Mouse (Mus musculus): ENCODE results near the gene Gm10912. TPM values are rescaled to one million over a fixed set of nuclear protein-coding genes. Genes with fewer than 3 reads are reported as not detected.
"Not testable (repeated sequence)": the region's sequence is repeated elsewhere in the genome, so short reads cannot be mapped to it uniquely, and the experiment has no call there.

The Gm10912 gene
- polyA plus RNA-seq, 1 experiment from 2014 or later: not detected

DNA sequence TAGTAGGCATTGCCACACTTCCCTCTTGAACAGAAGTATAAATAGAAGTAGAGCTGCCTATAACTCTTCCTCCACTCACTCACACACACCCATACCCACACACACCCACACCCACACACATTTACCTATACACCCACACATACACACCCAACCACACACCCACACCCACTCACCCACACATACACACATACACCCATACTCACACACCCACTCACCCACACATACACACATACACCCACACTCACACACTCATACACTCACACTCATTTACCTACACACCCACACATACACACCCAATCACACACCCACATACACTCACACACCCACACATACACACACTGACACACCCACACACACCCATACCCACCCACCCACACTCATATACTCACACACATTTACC is 16.8 kb downstream of the Gm10912 start:
- H3K27me3 ChIP-seq (ENCODE audit: low read depth, poor library complexity, severe bottlenecking): no peaks in the 10 kb centered on the region
- no peaks in the 10 kb centered on the region for H3K36me3 ChIP-seq
- DNase-seq (ENCODE audit: low spot score): no peak
- H3K27ac ChIP-seq: no peak overlapping the region
- no peak overlapping the region for H3K4me3 ChIP-seq
- H3K9me3 ChIP-seq (replicated peaks): no peaks in the 10 kb centered on the region
- no peaks in the 10 kb centered on the region for H3K4me1 ChIP-seq

DNA sequence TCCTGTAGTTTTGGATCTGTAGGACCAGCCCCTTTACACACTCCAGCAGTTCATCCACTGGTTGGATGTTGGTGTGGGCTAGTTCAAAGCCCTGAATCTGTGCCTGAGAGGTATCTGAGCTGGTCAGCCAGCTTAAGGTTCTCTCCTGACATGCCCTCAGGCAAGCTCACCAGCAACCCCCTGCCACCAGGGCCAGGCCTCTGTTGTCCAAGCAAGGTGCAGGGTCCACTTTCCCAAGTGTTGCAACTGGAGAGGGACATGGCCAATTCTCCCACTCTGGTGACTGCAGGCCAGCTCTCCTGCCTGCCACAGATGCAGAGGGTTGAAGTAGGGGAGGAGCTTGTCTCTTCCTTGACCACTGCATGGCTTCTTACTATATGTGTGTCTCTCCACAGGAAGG is 18.4 kb downstream of the Gm10912 start:
- H3K4me3 ChIP-seq; H3K4me1 ChIP-seq; H3K27me3 ChIP-seq (ENCODE audit: low read depth, poor library complexity, severe bottlenecking); H3K27ac ChIP-seq; DNase-seq (ENCODE audit: low spot score); H3K9me3 ChIP-seq (replicated peaks); H3K36me3 ChIP-seq: not testable (repeated sequence)

DNA sequence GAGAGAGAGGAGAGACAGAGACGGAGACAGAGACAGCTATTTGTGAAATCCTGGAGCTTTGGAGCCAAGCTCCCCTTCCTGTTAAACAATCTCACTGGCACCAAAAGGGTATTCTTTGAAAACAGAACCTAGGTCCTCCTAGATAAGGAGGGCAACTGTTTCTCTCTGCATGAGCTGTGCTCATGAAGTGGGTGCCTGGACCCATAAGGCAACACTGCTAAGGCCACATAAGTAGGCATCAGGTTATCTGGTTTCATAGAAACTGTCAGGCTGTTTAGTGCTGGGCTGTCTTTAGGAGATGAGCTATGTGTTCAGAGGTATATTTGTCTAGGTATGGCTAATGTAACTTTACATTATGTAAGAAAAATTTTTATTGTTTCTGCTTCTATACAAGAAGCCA is 21.9 kb downstream of the Gm10912 start:
- not testable (repeated sequence) for H3K4me1 ChIP-seq; H3K4me3 ChIP-seq; H3K27ac ChIP-seq; H3K36me3 ChIP-seq; DNase-seq (ENCODE audit: low spot score); H3K27me3 ChIP-seq (ENCODE audit: low read depth, poor library complexity, severe bottlenecking); H3K9me3 ChIP-seq (replicated peaks)
- WGBS: 85% methylated on average over 1 of the region's 1 CpGs

DNA sequence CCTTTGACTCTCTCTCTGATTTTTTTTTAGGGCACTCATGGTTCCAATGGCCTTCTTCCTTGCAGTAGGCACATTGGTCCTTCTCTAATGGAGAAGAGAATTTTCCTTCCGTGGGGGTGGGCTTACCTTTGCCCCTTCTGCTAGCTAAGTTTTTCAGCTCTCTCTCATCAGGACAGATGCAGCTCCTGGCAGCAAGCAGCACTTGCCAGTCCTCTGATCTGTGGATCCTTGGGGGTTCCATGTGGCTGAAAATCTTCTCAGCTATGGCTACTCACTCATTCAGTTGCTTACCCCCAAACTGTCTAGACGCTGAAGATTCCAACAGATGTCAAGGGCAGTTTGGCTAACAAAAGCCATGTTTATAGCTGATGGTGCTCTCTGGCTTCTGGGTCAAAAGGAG is 27.7 kb downstream of the Gm10912 start:
- Histone ChIP-seq H3K27ac (no peak overlapping the region), H3K4me1 (peaks cover 13% of the 10 kb centered on the region), H3K4me3 (no peak overlapping the region), H3K27me3 (ENCODE audit: low read depth, poor library complexity, severe bottlenecking) (no peaks in the 10 kb centered on the region), H3K36me3 (no peaks in the 10 kb centered on the region), H3K9me3 (replicated peaks) (no peaks in the 10 kb centered on the region)
- WGBS: 83% methylated on average over 2 of the region's 2 CpGs
- no peak for DNase-seq (ENCODE audit: low spot score)

DNA sequence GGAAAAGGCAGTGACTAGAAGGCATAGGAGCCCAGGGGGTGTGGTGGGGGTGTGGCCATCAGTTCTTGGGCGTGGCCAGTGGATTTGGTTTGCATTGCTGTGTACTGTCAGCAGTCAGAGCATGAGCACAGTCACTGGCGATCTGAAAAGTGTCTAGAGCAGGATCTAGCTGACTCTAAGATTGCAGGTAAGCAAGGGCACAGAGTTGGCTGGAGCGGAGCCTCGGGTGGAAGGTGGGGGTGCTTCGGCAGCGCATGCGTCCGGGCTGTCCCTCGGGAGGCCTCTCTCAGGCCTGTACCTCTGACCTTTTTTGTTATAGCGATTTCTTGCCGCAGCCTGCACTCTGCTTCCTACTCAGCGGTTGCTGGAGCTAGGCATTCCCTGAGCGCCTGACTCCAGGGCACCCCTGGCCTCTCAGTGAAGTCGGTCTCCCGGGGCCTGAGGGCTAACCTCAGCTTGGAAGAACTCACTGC is 30.2 kb downstream of the Gm10912 start, which contains the start of gene Cd59a:
TSS of gene Cd59a (plus strand) at position 61 of the 473 bp plus-strand sequence.
- H3K36me3 ChIP-seq: no peaks in the 10 kb centered on the region
- DNase-seq (ENCODE audit: low spot score): peak; percentile 81
- peak within 1 kb of the TSS; percentile 54 for H3K4me3 ChIP-seq
- H3K27ac ChIP-seq: peak within 1 kb of the TSS; percentile 81
- no peaks in the 10 kb centered on the region for H3K9me3 ChIP-seq (replicated peaks)
- 10% methylated on average over 15 of the region's 15 CpGs for WGBS
- no peaks in the 10 kb centered on the region for H3K27me3 ChIP-seq (ENCODE audit: low read depth, poor library complexity, severe bottlenecking)
- H3K4me1 ChIP-seq: peaks cover 13% of the 10 kb centered on the region

DNA sequence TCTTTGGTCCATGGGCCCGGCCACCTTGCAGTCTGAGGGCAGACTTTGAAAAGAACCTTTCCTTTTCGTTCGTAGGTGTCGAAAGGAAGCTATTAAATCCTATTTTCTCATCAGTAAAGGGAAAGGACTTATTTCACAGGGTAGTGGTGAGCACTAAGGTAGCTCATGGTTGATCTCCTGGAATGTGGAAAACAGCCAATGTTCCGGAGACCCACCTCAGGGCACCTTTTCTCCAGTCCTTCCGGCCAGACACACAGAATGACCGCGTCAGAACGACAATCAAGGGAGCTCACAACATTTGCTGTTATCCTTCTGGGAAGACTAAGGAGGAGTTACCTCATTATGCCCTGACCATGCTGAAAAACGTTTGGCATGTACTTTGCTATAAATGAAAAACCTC is 30.6 kb downstream of the Gm10912 start:
- 57% methylated on average over 10 of the region's 10 CpGs for WGBS
- H3K27me3 ChIP-seq (ENCODE audit: low read depth, poor library complexity, severe bottlenecking): no peaks in the 10 kb centered on the region
- H3K27ac ChIP-seq: peak overlapping the region; percentile 81
- no peak for DNase-seq (ENCODE audit: low spot score)
- no peaks in the 10 kb centered on the region for H3K36me3 ChIP-seq
- peak overlapping the region; percentile 54 for H3K4me3 ChIP-seq
- no peaks in the 10 kb centered on the region for H3K9me3 ChIP-seq (replicated peaks)
- peaks cover 13% of the 10 kb centered on the region for H3K4me1 ChIP-seq

DNA sequence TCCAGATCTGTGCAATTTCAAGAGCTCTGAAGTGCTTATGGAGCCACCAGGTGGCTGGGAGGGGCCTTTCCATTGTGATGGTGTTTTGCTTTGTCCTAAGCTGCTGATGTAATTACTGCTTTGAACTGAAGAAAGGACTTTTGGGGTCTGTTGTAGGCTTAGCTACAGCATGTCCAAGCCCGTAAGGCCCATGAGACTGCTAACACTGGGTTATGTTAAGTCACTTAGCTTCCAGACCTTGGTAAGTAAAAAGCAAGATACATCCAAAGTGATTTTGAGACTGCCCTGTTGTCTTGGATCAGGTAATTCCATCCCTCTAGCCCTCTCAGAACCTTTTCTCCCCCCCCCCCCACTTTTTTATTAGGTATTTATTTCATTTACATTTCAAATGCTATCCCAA is 31.2 kb downstream of the Gm10912 start:
- H3K27ac ChIP-seq; DNase-seq (ENCODE audit: low spot score); H3K36me3 ChIP-seq; H3K9me3 ChIP-seq (replicated peaks); H3K27me3 ChIP-seq (ENCODE audit: low read depth, poor library complexity, severe bottlenecking); H3K4me3 ChIP-seq: not testable (repeated sequence)
- peaks cover 13% of the 10 kb centered on the region for H3K4me1 ChIP-seq
- WGBS: 90% methylated on average over 1 of the region's 1 CpGs

DNA sequence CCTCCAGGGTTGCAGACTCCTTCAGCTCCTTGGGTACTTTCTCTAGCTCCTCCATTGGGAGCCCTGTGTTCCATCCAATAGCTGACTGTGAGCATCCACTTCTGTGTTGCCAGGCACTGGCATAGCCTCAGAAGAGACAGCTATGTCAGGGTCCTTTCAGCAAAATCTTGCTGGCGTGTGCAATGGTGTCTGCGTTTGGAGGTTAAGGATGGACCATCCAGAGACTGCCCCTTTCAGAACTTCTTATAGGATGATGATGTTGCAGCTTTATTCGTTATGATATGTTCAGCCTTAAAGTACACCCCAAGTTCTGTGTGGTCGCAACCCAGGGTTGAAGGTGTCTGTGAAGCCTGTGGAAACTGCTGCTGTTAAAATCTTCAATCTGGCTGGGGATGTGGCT is 31.8 kb downstream of the Gm10912 start:
- H3K4me1 ChIP-seq: peaks cover 13% of the 10 kb centered on the region
- not testable (repeated sequence) for H3K36me3 ChIP-seq; H3K27ac ChIP-seq; H3K27me3 ChIP-seq (ENCODE audit: low read depth, poor library complexity, severe bottlenecking); H3K4me3 ChIP-seq; H3K9me3 ChIP-seq (replicated peaks); DNase-seq (ENCODE audit: low spot score)
- 94% methylated on average over 4 of the region's 4 CpGs for WGBS

DNA sequence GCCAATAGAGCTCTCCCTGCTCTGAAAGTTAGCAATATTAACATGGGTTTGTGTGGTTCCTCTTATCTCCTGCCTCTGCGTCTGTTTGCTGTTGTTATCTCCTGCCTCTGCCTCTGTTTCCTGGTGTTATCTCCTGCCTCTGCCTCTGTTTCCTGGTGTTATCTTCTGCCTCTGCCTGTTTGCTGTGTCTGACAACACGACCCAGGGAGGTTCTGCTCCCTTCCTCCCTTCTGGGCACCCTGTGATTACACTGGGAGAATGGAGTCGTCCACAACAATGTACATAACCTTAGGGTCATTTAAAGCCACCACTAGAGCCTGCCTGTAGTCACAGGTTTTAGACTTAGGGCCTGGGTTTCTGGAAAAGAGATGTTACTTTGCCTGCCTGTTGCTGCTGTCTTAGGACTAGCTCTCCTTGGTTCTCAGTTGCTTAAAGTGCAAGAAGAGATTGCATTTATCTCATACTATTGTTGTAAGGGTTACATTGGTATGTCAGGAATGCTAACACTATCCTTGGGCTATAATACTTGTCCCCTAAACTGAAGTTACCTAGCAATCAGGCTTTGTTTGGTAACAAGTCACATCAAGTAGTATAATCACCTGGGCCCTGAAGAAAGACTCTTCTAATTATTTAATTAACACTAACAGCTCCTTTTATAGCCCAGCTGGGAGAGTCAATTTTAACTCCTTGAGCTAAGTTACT is 33.1 kb downstream of the Gm10912 start:
- WGBS: 39% methylated on average over 3 of the region's 3 CpGs
- no peaks in the 10 kb centered on the region for H3K36me3 ChIP-seq
- no peaks in the 10 kb centered on the region for H3K9me3 ChIP-seq (replicated peaks)
- DNase-seq (ENCODE audit: low spot score): no peak
- no peak overlapping the region for H3K4me3 ChIP-seq
- H3K27me3 ChIP-seq (ENCODE audit: low read depth, poor library complexity, severe bottlenecking): no peaks in the 10 kb centered on the region
- peaks cover 13% of the 10 kb centered on the region for H3K4me1 ChIP-seq
- H3K27ac ChIP-seq: no peak overlapping the region

DNA sequence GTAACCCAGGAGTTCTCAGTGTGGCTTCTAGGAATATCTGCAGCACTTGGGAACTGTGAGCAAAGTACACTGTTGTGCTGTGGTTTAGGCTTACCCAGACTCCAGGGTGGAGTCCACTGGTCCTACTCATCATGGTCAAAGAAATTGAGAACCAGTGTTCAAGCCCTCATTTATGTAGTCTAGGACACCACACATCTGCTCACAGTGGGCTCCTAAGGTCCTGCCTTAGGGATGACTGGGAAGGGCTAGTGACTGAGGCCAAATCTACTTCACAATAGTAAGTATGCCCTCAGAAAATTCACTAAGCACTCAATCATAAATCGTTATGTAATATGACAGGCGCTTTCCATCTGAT is 33.6 kb downstream of the Gm10912 start:
- Histone ChIP-seq H3K27me3 (ENCODE audit: low read depth, poor library complexity, severe bottlenecking) (no peaks in the 10 kb centered on the region), H3K27ac (no peak overlapping the region), H3K4me3 (no peak overlapping the region), H3K36me3 (no peaks in the 10 kb centered on the region), H3K4me1 (peaks cover 13% of the 10 kb centered on the region), H3K9me3 (replicated peaks) (no peaks in the 10 kb centered on the region)
- 92% methylated on average over 2 of the region's 2 CpGs for WGBS
- DNase-seq (ENCODE audit: low spot score): no peak

DNA sequence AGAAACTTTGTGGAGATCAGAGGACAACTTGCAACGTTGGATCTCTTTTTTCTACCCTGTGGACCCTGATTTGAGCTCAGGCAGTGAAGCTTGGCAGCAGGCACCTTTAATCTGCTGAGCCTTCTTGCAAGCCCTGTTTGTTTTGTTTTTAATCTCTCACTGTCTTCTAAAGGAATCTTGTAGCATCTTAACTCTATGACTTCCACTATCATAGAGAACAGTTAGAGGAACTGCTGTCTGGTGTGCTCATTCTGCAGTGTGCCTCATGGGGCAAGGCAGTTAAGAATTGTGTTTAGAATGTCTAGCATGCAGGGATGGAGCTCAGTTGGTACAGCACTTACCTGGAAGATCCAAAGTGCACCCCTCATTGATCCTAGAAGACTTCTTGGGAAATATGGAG is 34.3 kb downstream of the Gm10912 start:
- no peaks in the 10 kb centered on the region for H3K9me3 ChIP-seq (replicated peaks)
- WGBS: 62% methylated on average over 1 of the region's 1 CpGs
- peaks cover 13% of the 10 kb centered on the region for H3K4me1 ChIP-seq
- no peaks in the 10 kb centered on the region for H3K36me3 ChIP-seq
- DNase-seq (ENCODE audit: low spot score): no peak
- no peaks in the 10 kb centered on the region for H3K27me3 ChIP-seq (ENCODE audit: low read depth, poor library complexity, severe bottlenecking)
- H3K4me3 ChIP-seq: no peak overlapping the region
- no peak overlapping the region for H3K27ac ChIP-seq

DNA sequence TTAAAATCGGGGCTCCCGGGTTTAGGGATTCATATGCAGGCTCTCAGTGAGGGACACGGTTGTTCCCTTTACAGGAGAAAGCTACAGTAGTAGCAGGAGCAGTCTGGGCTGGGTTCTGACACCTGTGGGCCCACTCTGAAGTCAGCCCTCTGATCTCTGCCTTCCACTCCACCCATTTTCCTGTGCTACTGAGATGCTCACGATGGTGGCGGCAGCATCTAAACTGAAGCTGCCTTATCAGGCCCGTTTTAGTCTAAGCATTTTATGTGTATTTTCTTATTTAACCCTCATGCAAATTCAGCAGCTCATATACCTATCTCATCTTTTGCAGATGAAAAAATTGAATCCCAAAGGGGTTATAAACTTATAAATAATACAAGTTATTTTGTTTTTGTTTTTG is 39.2 kb downstream of the Gm10912 start:
- Histone ChIP-seq H3K4me3 (no peak overlapping the region), H3K9me3 (replicated peaks) (no peaks in the 10 kb centered on the region), H3K27me3 (ENCODE audit: low read depth, poor library complexity, severe bottlenecking) (no peaks in the 10 kb centered on the region), H3K4me1 (peaks cover 5% of the 10 kb centered on the region), H3K27ac (no peak overlapping the region), H3K36me3 (no peaks in the 10 kb centered on the region)
- 84% methylated on average over 6 of the region's 6 CpGs for WGBS
- DNase-seq (ENCODE audit: low spot score): no peak

DNA sequence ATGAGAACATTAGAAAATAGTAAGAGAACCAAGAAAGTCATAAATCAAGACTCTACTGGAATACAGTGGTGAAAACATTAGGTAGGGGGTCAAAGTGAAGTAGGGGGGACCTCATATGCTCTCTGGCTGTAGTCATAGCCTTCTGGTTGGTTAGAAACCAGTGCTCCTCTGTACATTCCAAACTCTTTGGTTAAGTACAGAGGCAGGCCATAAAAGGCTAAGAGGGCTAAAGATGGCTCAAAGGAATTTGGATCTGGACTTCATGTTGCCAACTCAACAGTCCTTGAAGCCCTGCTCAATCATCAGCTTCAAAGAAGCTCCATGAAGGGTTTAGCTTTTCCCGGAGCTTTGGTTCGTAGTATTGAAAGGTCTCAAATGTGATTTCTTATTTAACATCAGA is 43.4 kb downstream of the Gm10912 start:
- not testable (repeated sequence) for H3K4me3 ChIP-seq; H3K27me3 ChIP-seq (ENCODE audit: low read depth, poor library complexity, severe bottlenecking); H3K9me3 ChIP-seq (replicated peaks); DNase-seq (ENCODE audit: low spot score); H3K4me1 ChIP-seq; H3K36me3 ChIP-seq; H3K27ac ChIP-seq
- 56% methylated on average over 2 of the region's 2 CpGs for WGBS

DNA sequence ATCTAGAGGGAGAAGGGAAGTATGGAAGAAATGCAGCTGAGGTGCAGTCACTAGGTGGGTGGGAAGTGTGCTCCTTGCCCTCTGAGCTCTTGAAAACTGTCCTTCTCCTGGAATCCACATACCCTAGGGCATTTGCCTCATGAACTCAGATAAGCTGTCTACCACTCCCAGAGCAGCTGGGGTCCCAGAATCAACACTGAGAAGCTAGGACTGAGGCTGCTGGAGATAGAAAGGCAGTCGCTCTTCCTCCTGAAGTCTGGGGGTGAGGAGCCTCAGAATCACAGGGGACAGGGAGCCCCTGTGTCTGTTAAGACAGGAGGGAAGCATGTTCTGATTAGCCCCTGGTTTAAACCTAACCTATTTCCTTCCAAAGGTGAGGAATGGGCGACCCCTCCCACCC is 43.9 kb downstream of the Gm10912 start:
- Histone ChIP-seq H3K36me3 (no peaks in the 10 kb centered on the region), H3K4me1 (peaks cover 9% of the 10 kb centered on the region), H3K27me3 (ENCODE audit: low read depth, poor library complexity, severe bottlenecking) (no peaks in the 10 kb centered on the region), H3K9me3 (replicated peaks) (no peaks in the 10 kb centered on the region), H3K4me3 (no peak overlapping the region), H3K27ac (no peak overlapping the region)
- DNase-seq (ENCODE audit: low spot score): no peak
- 51% methylated on average over 2 of the region's 2 CpGs for WGBS

Data from limb, embryonic 10.5 days (tissue).